Mouse (Mus musculus) cerebellum, adult 18-20 months (tissue): ENCODE measurements around the gene Sec31b.

Experiments
- DNase-seq, 2 experiments: peaks; one replicate each; pipeline ENCODE4 v3.0.0; 2021

The Sec31b gene

DNA sequence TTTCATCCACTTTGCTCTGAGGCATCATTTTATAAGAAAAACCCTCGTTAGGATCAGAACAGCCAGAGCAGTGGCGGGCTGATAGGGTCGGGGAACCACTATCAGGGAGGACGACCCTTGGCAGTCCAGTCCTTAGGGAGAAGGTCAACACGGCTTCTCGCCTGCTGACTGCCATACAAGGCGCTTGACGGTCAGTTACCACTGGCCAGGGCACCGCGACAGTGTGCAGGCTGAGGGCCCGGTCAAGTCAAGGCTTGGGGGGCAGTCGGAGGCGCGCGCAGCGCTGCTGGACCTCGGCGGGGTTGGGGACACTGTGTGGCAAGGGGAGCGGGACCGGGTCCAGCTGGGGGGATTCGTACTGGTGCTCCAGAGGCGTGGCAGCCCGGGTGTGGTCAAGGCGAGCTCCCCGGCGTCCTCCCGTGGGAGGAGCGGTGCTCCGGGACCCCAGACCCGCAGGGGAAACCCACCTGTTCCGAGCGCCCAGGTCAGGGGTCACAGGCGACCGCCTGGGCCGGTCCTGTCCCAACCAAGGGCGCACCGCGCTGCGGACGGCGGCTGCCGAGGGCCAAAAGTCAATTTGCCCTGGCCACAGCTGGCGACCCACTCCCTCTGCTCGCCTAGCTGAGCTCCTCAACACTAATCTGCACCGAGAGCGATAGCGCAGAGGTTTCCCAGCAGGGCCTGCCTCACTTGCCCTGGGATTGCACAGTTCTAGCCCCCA lies at the start of gene Sec31b:
TSS of gene Sec31b (minus strand) at position 544 of the 721 bp plus-strand sequence.
- peak; percentile 41 to 56 for DNase-seq

- DNase-seq, result no peak
These were observed 48.5 kb upstream of the Sec31b start for GRCm38 (mm10) chr19:44594180-44594579.

- no peak for DNase-seq
These were observed 46.0 kb upstream of the Sec31b start for GRCm38 (mm10) chr19:44591638-44592037.

- DNase-seq, result no peak
These were observed 45.3 kb upstream of the Sec31b start for GRCm38 (mm10) chr19:44590992-44591391.

DNA sequence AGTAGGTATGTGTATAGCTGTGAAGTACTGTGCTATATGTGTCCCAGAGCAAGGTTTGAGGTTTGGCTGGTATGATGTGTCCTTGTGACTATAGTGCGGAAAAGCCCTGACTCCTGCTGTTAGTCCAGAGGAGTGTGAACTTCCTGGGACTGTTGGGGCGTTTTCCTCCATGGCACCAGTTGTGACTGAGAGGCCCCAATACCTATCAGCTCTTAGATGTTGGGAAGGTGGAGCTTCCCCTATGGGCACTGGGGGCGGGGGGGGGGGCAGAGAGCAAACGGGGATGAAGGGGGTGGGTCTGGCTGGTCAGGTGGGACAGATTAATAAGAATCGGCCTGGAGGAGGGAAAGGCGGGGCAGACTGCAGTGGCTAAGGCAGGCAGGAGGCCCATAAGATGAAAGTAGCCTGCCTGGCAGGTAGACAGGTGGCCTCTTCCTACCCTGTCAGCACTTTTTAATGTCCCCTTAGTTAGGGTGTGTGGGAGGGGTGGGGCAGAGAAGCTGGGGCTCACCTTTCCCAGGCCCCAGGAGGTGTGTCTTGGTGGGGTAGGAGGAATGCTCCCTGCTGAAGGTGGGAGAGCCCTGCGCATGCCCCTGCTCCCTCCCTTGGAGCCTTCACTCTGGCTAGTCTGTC lies 44.0 kb upstream of the Sec31b start:
- DNase-seq, result no peak

GRCm38 (mm10) chr19:44588036-44588435 lies 42.4 kb upstream of the Sec31b start:
- DNase-seq, result no peak

GRCm38 (mm10) chr19:44582638-44583309 lies 37.1 kb upstream of the Sec31b start:
- peak; percentile 82 to 89 for DNase-seq

DNA sequence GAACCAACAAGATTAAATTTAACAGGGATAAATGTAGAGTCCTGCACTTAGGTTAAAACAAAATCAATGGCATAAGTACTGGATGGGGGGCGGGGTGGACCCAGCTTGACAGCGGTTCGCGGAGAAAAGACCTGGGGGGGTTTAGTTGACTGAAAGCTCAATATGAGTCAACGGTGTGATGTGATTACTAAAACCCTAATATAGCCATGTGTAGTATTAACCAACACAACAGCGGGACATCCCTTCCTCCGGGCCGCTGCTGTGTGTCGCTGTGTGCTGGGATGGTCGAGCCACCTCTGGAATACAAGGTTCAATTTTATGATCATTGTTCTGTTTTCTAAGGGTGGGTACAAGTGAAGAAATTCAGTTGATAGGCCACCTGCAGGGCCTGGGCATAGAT lies 36.4 kb upstream of the Sec31b start:
- DNase-seq, result no peak

DNA sequence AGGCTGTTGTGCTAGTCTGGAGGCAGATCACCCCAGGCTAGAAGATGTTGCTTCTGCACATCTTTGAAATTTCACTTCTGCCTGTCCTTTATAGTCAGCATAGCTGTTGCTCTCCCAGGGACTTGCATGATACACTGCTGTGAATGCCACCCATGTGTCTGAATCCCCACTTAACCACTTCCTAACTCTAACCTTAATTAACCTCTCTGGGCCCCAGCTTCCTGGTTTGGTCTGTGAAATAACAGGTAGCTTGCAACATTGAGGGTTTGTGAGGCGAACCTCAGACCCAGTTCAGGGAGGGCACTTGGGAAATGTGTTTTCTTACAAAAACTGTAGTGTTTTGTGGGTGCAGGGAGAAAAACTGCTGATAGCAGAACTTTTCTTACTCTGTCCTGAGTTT lies 32.4 kb upstream of the Sec31b start:
- no peak for DNase-seq

GRCm38 (mm10) chr19:44576275-44576674 lies 30.6 kb upstream of the Sec31b start:
- no peak for DNase-seq

GRCm38 (mm10) chr19:44567763-44568162 lies 22.1 kb upstream of the Sec31b start:
- DNase-seq, result no peak

- DNase-seq, result no peak
These were observed 18.3 kb upstream of the Sec31b start for GRCm38 (mm10) chr19:44564006-44564405.

- peak; percentile 95 for DNase-seq
These were observed 17.1 kb upstream of the Sec31b start, which contains the start of gene Hif1an for GRCm38 (mm10) chr19:44562652-44563206. Hif1an (plus strand) TSS chr19:44562850.

DNA sequence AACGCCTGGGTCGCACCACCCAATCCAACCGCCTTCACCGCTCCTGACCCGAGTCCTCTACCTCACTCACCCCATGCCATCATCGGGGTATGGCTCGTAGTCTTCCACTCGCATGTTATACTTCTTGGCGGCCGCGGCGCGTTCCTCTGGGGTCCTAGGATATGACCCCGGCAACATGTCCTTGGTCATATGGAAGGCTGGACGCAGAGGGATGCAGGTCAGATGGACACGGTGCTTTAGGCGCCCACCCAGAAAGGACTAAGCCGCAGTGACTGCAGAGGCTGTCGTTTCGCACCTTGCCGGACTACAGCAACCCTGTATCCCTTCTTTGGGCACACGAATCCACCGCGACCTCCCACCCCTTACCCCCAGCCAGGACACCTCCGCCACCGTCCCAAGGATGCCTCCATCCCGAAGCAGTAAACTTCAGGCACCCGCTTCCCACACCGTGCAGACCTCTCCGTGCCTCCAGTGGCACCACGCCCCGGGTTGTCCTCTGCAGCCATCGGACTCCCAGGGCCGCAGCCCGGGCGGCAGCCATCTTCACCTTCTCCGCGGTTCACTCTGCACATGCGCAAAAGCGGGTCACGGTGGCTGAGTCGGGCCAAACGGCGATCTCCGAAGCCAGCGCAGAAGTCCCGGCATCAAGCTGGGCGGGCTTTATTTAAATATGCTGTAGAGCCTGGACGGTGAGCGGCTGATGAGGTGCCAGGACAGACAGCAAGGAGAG lies 9.4 kb upstream of the Sec31b start, which contains the start of gene Ndufb8:
TSS of gene Ndufb8 (minus strand) at position 580 of the 730 bp plus-strand sequence.
- DNase-seq, result peak; percentile 94 to 98

DNA sequence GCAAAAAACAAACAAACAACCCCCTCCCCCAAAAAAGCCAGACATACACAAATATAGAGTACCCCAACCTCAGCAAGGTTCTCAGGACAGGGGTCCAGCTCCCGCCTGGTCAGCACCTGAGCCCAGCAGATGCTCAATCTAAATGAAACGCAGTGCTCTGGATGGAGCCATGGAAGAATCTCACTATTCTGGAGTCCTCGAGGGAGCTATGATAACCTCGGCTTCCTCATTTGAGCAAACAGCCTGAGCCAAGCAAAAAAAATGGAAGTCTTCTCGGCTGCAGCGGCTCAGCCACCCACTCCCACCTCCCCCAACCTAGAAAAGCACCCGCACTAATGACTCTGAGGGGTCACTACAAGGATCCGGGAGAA lies 8.8 kb upstream of the Sec31b start:
- DNase-seq, result no peak

- no peak for DNase-seq
These were observed 7.6 kb upstream of the Sec31b start for GRCm38 (mm10) chr19:44553286-44553685.

GRCm38 (mm10) chr19:44552731-44553130 lies 7.1 kb upstream of the Sec31b start, which contains the start of gene Gm20538:
Gm20538 (minus strand) TSS chr19:44552831.
- no peak for DNase-seq

- DNase-seq, result peak; percentile 77 to 80
These were observed 889 bp downstream of the Sec31b start for GRCm38 (mm10) chr19:44544775-44545174.

DNA sequence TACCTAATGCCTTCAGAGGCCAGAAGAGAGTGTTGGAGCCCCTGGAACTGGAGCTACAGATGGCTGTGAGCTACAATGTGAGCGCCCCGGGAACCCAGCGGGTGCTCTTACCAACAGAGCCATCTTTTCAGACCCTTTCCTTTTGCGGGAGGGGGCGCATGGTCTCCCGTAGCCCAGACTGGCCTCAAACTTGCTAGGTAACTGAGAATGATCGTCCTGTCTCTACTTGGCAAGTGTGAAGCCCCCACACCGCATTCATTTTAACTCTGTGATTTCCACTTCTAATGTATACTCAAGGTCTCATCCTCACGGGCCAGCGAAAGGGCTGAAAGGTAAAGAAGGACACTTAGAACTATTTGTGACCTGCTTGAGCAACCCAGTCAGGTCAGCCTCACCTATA lies 1.3 kb downstream of the Sec31b start:
- DNase-seq, result no peak

GRCm38 (mm10) chr19:44542694-44543178 lies 2.9 kb downstream of the Sec31b start:
- DNase-seq, result no peak

DNA sequence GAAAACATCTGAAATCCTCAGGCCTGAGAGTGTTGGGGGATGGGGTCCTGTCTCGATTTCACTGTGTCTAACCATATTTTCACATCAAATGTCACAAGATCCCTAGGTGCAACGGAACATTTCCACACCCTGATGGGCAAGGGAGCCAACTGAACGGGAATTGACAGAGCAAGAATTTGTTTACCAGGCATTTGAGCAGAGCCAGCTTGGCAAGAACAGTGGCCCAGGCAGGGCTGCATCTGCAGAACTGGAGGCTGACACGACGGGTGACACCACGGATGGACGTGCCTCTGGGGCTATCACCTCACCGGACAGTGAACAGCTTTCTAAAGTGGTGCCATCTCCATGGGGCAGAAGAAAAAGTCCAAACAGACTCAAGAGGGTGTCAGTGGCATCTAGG lies 8.2 kb downstream of the Sec31b start:
- DNase-seq, result no peak

GRCm38 (mm10) chr19:44535376-44535775 lies 10.3 kb downstream of the Sec31b start:
- no peak for DNase-seq

- no peak for DNase-seq
These were observed 15.6 kb downstream of the Sec31b start for GRCm38 (mm10) chr19:44530018-44530417.
